Mouse (Mus musculus): ENCODE data around the gene Rere.
"Not testable (repeated sequence)": the region's sequence is repeated elsewhere in the genome, so short reads cannot be mapped to it uniquely, and the experiment has no call there.

- not testable (repeated sequence) for TF ChIP-seq CTCF (IDR thresholded peaks at IDR 0.05; ENCODE audit: insufficient read depth, low read length); POLR2A (IDR thresholded peaks at IDR 0.05; ENCODE audit: borderline replicate concordance, extremely low read depth, low read depth, low read length)
Measured at GRCm38 (mm10) chr4:150546296-150546695, 264.9 kb downstream of the Rere start.
